Mouse (Mus musculus): ENCODE data around the gene Pcsk4. TPM values are rescaled to one million over a fixed set of nuclear protein-coding genes. Genes with fewer than 3 reads are reported as not detected.

Gene Pcsk4
- 4.5 and 6.3 TPM in 2 replicates for polyA plus RNA-seq (2012; rRNA removed)

GRCm38 (mm10) chr10:80329273-80330081, at the start of gene Pcsk4, which contains the start of gene Reep6:
TSS of gene Pcsk4 (minus strand) at chr10:80329498.
TSS of gene Reep6 (plus strand) at chr10:80329953.

GRCm38 (mm10) chr10:80356001-80356682, 26.8 kb upstream of the Pcsk4 start, which contains the start of gene Plk5:
TSS of gene Plk5 (plus strand) at chr10:80356459.

DNA sequence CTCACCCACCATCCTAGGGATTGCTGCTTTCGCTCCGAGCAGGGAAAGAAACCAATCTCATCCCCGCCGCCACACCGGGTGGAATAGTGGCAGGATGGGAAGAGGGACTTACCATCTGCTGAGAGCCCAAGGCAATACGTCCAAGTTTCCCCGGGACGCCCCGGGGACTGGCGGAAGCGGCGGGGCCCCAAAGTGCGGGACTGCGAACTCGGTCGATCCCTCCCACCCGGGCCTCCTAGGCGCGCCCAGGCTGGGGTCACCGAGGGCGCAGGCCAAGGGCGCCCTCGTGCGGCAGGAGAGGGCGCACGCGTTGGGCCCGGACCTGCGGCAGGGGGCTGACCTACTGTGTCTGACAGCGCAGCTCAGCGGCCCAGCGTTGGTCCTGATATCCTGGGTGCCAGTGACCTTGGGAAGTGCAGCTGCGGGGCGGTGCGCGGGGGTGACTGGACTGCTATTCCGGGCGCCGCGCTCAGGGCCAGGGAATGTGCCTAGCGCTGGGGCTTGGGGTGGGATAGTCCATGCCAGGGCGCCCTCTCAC, 19.0 kb upstream of the Pcsk4 start, which contains the start of gene Adamtsl5:
Gene Adamtsl5, minus strand, starts transcription at position 169 of the 538 bp plus-strand sequence.

DNA sequence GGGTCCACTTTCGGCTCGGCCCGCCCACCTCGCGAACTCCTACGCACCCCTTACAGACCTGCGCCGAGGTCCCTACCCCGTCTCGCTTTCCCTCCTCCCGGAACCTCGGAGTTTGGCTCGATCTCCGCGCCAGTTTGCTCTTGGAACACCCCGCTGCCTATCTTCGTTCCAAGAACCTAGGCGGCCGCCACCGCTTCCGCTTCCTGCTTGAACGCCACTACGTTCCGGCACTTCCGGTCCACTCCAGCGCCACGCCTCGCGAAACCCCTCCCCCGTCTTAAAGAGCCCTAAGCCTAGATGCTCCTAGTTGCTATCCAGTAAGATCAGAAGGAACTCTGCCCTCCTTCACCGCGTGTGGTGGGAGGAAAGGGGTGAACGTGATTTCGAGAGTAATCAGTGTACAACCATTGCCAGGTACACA, 8.9 kb downstream of the Pcsk4 start, which contains the start of gene 2310011J03Rik:
Gene 2310011J03Rik, minus strand, starts transcription at position 198 of the 421 bp plus-strand sequence.

GRCm38 (mm10) chr10:80295618-80296425, 33.5 kb downstream of the Pcsk4 start, which contains the start of gene Apc2:
TSS of gene Apc2 (plus strand) at chr10:80295977.

GRCm38 (mm10) chr10:80292251-80293146, 36.8 kb downstream of the Pcsk4 start, which contains the start of gene Rps15:
TSS of gene Rps15 (plus strand) at chr10:80292453.

Other genes with a start within 250 kb of the Pcsk4 start
- 28.9 and 30.5 TPM in 2 replicates for gene Sbno2, start 223.9 kb downstream of the Pcsk4 start, polyA plus RNA-seq (2012; rRNA removed)
- gene Stk11, start 213.7 kb downstream of the Pcsk4 start, polyA plus RNA-seq (2012; rRNA removed) = 122 and 127 TPM in 2 replicates
- gene Atp5d, start 190.9 kb downstream of the Pcsk4 start, polyA plus RNA-seq (2012; rRNA removed) = 370 and 392 TPM in 2 replicates
- gene Cbarp, start 188.7 kb downstream of the Pcsk4 start, polyA plus RNA-seq (2012; rRNA removed) = 141 and 148 TPM in 2 replicates
- 166 and 189 TPM in 2 replicates for gene Midn, start 181.2 kb downstream of the Pcsk4 start, polyA plus RNA-seq (2012; rRNA removed)
- gene Cirbp, start 163.5 kb downstream of the Pcsk4 start, polyA plus RNA-seq (2012; rRNA removed) = 465 and 485 TPM in 2 replicates
- 19.6 and 22.3 TPM in 2 replicates for gene 1600002K03Rik, start 156.6 kb downstream of the Pcsk4 start, polyA plus RNA-seq (2012; rRNA removed)
- gene Efna2, start 150.0 kb downstream of the Pcsk4 start, polyA plus RNA-seq (2012; rRNA removed) = 44.2 and 45.0 TPM in 2 replicates
- gene Mum1, start 103.1 kb downstream of the Pcsk4 start, polyA plus RNA-seq (2012; rRNA removed) = 67.3 and 73.6 TPM in 2 replicates
- 288 TPM in 2 replicates for gene Ndufs7, start 80.4 kb downstream of the Pcsk4 start, polyA plus RNA-seq (2012; rRNA removed)
- 15.4 and 28.3 TPM in 2 replicates for gene Gamt, start 68.5 kb downstream of the Pcsk4 start, polyA plus RNA-seq (2012; rRNA removed)
- 207 and 232 TPM in 2 replicates for gene Dazap1, start 68.0 kb downstream of the Pcsk4 start, polyA plus RNA-seq (2012; rRNA removed)
- gene Rps15, start 37.0 kb downstream of the Pcsk4 start, polyA plus RNA-seq (2012; rRNA removed) = 2,757 and 2,767 TPM in 2 replicates
- 145 and 166 TPM in 2 replicates for gene Apc2, start 33.5 kb downstream of the Pcsk4 start, polyA plus RNA-seq (2012; rRNA removed)
- gene 2310011J03Rik, start 9.0 kb downstream of the Pcsk4 start, polyA plus RNA-seq (2012; rRNA removed) = 29.7 and 29.8 TPM in 2 replicates
- gene Reep6, start 455 bp upstream of the Pcsk4 start, polyA plus RNA-seq (2012; rRNA removed) = 2.2 and 3.2 TPM in 2 replicates
- 1.4 and 2.8 TPM in 2 replicates for gene Adamtsl5, start 18.9 kb upstream of the Pcsk4 start, polyA plus RNA-seq (2012; rRNA removed)
- gene Plk5, start 27.0 kb upstream of the Pcsk4 start, polyA plus RNA-seq (2012; rRNA removed) = 2.6 and 2.9 TPM in 2 replicates
- 86.4 and 98.5 TPM in 2 replicates for gene Mex3d, start 58.2 kb upstream of the Pcsk4 start, polyA plus RNA-seq (2012; rRNA removed)
- gene Mbd3, start 70.1 kb upstream of the Pcsk4 start, polyA plus RNA-seq (2012; rRNA removed) = 273 and 295 TPM in 2 replicates
- gene Uqcr11, start 77.3 kb upstream of the Pcsk4 start, polyA plus RNA-seq (2012; rRNA removed) = 870 and 900 TPM in 2 replicates
- gene Tcf3, start 104.1 kb upstream of the Pcsk4 start, polyA plus RNA-seq (2012; rRNA removed) = 145 and 156 TPM in 2 replicates
- gene Onecut3, start 165.3 kb upstream of the Pcsk4 start, polyA plus RNA-seq (2012; rRNA removed) = 4.1 and 6.6 TPM in 2 replicates
- 0.58 and 0.81 TPM in 2 replicates for gene Atp8b3, start 209.6 kb upstream of the Pcsk4 start, polyA plus RNA-seq (2012; rRNA removed)
- 59.5 and 61.4 TPM in 2 replicates for gene Rexo1, start 232.1 kb upstream of the Pcsk4 start, polyA plus RNA-seq (2012; rRNA removed)
- 13.9 and 14.8 TPM in 2 replicates for gene Klf16, start 247.8 kb upstream of the Pcsk4 start, polyA plus RNA-seq (2012; rRNA removed)

Data from central nervous system, embryonic 14 days (tissue).